Mouse (Mus musculus): ENCODE results near the gene Aebp2.

- TF ChIP-seq MAX (IDR thresholded peaks at IDR 0.05) (no peak), CTCF (IDR thresholded peaks at IDR 0.05; ENCODE audit: control insufficient read depth, insufficient read depth, insufficient read length) (no peak), USF1 (IDR thresholded peaks at IDR 0.05; ENCODE audit: low read depth) (no peak), CEBPB (IDR thresholded peaks at IDR 0.05; ENCODE audit: low read depth) (no peak), MYOD1 (IDR thresholded peaks at IDR 0.05; ENCODE audit: control insufficient read depth, insufficient read length, low read depth) (no peak)
Measured at GRCm38 (mm10) chr6:140706056-140706455, 83.6 kb downstream of the Aebp2 start.
